Mouse (Mus musculus): ENCODE data around the gene Ankrd34a.

GRCm38 (mm10) chr3:96557694-96558093, 38.7 kb upstream of the Ankrd34a start, which contains the start of gene Txnip:
- TF ChIP-seq CTCF (IDR thresholded peaks at IDR 0.05; ENCODE audit: low read depth): peak; percentile 35
- TF ChIP-seq EP300 (IDR thresholded peaks at IDR 0.05; ENCODE audit: low read depth): peak; percentile 97

Data from heart, postnatal 0 days (tissue).